Mouse (Mus musculus): ENCODE results near the gene Tmprss5. TPM values are rescaled to one million over a fixed set of nuclear protein-coding genes. Genes with fewer than 3 reads are reported as not detected.

Gene Tmprss5
- total RNA-seq (2015; ENCODE audit: low replicate concordance) (not detected in 2 replicates), total RNA-seq (2017; ENCODE audit: low replicate concordance) (0.42 TPM in 1 of 2 replicates, not detected in the other)

DNA sequence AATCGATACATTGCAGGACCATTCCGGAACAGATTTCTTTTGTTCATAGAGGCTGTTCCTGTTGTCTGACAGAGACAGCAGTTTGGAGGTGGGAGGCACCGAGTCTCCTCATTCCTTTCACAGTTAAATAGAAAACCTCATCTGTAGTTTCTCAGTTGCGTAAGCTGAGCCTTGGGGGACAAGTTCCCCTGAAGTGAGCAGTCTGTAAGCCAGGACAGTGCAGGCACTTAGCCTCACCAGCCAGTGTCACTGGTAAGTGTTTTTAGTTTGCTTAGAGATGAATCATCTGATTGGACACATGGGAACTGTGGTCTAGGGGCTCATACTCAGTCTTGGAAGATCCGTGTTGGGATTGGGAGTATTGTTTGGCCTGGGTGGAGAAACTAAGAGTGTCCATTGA, at the start of gene Tmprss5:
Tmprss5 (plus strand) TSS at position 154 of the 400 bp plus-strand sequence.
- ATAC-seq (replicated peaks; ENCODE audit: low FRiP score, poor library complexity, severe bottlenecking) = no peak

DNA sequence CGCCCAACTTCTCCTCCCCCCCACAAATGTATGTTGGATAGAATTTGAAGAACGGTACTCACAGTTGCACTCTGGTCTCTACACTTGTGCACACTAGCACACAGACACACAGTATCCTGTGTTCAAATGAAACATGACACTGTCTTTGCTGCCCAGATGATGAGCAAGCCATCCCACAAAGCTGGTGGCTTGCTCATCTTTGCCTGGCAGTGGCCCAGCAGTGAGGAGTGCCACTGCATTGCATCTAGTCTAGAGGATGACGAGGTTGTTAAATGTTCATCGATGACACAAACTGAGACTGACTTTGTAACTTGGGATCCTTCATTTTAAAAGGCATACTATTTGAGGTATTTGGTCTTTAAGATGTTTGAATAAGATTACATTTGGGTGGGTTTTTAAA, 46.3 kb upstream of the Tmprss5 start:
- ATAC-seq (replicated peaks; ENCODE audit: low FRiP score, poor library complexity, severe bottlenecking) = no peak

DNA sequence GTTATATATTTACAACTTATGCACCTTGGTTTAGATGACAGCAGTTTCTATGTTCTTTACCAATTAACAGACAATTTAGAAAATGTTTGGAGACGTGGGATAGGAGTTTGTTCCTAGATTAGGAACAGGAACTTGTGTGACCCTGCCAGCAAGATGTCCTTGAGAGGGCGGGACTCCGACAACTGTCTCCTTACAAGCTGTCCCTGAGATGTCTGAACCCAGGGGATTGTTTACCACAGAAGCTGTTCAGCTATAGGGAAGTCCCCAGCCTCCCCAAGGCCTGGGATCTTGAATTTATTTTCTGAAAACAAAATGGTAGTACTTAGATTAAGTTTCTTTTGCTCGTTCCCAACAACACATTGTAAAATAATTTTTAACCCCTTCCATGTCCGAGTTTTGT, 30.2 kb upstream of the Tmprss5 start:
- ATAC-seq (replicated peaks; ENCODE audit: low FRiP score, poor library complexity, severe bottlenecking) = no peak

DNA sequence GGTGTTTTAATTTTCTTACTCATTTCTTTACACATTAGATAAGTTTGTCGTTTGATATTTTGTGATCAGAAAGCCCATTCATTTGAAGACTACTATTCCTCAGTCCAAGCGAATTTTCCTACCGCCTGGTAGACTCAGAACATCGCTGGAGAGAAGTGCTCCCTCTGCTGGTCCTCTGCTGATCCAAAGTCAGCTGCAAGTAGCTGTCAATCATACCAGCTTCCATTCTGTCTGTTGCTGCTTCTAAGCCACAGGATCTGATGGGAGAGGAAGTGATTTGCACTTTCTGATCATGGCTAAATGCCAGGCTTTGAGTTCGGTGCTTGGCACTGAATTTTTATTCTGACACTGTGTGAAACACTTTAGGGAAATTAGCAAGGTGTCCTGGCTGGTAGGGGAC, 29.7 kb upstream of the Tmprss5 start:
- no peak for ATAC-seq (replicated peaks; ENCODE audit: low FRiP score, poor library complexity, severe bottlenecking)

DNA sequence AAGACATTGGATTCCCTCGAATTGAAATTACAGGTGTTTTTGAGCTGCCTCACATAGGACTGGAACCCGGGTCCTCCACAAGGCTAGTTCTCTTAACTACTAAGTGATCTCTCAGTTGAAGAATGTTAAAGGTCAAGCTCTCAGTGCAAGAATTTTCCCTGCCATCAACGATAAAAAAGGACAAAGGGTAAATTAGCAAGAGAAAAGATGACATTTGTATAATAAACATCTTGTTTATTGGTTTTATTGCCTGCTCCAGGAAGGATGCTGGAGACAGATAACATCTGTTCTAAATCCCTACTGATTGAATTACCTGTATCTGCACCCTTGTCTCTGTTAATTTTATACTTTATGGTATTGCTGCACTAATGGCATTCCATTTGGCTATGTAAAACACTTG, 27.0 kb upstream of the Tmprss5 start:
- no peak for ATAC-seq (replicated peaks; ENCODE audit: low FRiP score, poor library complexity, severe bottlenecking)

DNA sequence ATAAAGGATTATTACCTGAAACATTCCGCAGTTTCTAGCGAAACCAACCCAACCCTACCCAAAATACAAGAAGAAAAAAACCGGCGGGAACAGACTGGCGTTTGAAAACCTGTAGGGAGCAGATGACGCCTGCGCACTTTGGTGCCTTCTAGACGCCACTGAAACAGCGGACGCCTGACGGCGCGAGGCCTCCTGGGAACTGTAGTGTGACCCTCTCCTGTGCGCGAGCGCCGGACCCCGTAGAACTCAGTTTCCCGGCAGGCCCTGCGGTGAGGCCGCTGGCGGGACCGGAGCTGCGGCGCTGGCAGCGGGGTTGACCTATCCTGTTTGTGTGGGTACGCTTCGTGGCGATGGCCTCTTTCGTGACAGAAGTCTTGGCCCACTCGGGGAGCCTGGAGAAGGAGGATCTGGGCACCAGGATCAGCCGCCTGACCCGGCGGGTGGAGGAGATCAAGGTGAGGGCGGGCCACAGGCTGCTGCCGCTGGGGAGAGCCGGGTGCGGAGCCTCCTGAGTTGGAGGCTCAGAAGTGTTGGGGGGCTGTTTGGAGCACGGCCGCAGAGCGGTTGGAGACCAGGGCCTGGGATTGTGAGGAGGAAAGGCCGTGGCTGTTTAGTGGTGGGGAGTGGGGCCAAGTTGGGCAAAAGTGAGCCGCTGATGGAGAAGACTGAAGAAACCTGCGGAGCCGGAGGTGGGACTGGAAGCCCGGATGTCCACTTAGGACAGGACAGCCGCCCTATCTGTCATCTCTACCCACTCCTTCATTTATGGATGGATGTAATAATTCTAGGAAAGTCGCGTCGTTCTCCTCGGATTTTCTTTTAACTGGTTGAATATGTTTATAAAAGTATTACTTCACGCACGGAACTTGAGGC, 25.5 kb upstream of the Tmprss5 start, which contains the start of gene Zw10:
Zw10 (plus strand) TSS at position 281 of the 873 bp plus-strand sequence.
- peak; percentile 97 for ATAC-seq (replicated peaks; ENCODE audit: low FRiP score, poor library complexity, severe bottlenecking)

DNA sequence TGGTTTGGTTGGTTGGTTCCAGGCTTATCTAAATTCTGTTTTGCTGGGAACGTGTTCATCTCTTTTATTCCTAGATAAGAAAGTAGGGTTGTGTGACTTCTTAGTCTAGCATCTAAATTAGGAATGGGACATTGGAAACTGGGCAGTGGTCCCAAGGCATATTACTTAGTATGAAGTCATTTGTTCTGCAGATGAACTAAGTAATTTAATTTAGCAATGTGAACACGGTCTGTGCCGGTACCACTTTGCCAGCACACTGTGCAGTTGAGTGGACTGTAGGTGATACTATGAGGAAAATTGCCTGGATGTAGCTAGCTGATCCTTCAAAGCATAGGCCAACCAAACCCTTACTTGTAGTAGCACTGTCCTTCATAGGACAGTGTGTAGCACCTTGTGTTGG, 4.2 kb upstream of the Tmprss5 start:
- no peak for ATAC-seq (replicated peaks; ENCODE audit: low FRiP score, poor library complexity, severe bottlenecking)

DNA sequence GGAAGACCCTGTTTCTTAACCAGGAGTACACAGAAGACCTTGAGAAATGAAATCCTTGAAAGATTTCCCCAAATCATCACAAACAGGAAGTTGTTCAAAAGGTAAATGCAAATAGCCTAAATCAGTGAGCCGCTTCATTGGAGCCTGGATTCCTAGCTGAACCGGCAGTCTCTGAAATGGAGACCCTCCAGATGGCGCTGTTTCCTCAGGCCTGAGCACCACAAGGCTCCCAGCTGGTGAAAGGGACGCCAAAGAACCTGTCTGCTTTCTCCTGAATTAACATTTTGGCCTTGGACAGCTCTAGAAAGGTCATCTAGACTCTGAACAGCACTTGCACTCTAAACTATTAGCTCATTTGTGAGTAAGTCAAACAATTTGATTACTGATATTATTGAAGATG, 501 bp downstream of the Tmprss5 start:
- ATAC-seq (replicated peaks; ENCODE audit: low FRiP score, poor library complexity, severe bottlenecking) = no peak

DNA sequence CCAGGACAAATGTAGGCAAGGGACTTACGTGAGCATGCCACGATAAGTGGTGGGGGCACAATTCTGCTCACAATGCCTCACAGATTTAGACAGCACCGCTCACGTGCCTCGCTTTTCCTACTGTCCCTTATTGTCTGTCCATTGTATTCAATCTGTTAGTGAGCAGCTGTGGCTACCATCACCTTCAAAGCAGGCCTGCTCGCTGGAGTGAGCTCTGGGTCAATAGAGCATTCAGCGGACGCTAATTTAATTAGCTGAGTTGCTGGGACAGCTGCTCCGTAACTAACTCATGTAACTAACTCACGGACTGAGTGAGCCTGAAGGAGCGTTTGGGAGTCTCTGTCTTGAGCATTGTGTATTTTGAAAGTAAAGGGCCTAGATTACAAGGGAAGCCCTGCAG, 6.3 kb downstream of the Tmprss5 start:
- no peak for ATAC-seq (replicated peaks; ENCODE audit: low FRiP score, poor library complexity, severe bottlenecking)

DNA sequence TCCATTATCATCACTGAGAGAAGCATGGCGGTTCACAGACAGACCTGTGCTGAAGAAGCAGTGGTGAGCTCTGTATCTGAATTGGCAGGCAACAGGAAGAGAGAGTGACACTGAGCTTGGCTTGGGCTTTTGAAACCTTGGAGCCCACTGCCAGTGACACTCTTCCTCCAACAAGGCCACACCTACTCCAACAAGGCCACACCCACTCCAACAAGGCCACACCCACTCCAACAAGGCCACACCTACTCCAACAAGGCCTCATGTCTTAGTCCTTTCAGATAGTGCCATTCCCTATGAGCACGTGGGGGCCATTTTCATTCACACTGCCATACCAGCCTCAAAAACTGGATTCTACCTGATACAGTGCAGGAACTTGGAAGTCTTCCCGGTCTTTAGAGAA, 17.8 kb downstream of the Tmprss5 start:
- ATAC-seq (replicated peaks; ENCODE audit: low FRiP score, poor library complexity, severe bottlenecking) = no peak

DNA sequence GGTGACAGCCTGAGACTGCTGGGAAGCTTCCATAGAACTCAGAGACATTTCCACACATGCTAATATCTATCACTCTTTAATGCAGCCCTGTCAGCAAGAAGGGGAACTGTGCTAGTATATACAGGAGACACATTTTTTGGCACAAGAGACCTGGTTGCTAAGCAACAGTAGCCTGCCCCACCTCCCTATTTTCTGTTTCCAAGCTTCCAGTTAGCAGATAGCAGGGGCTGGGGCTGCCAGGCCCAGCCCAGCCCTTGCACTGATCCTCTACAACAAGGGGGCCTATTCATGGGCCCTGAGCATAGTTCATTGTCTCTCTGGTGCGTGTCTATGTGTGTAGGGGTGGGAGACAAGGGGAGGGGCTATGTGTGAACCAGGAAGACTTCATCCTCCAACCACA, 21.3 kb downstream of the Tmprss5 start:
- no peak for ATAC-seq (replicated peaks; ENCODE audit: low FRiP score, poor library complexity, severe bottlenecking)

DNA sequence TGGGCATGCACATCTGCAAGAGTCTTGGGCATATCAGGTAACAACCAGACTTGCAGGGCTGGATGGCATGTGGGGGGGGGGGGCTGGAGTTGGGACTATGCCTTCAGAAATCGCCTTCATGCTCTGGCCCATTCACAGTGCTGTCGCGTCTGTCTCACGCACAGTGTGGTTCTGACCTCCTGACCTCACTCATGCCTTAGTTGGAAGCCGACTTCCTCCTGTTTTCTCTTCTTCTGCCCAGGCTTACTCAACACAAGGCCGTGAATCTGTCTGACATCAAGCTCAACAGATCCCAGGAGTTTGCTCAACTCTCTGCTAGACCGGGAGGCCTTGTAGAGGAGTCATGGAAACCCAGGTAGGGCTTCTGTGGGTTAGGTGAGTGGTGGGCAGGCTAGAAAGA, 28.0 kb downstream of the Tmprss5 start:
- ATAC-seq (replicated peaks; ENCODE audit: low FRiP score, poor library complexity, severe bottlenecking) = no peak

DNA sequence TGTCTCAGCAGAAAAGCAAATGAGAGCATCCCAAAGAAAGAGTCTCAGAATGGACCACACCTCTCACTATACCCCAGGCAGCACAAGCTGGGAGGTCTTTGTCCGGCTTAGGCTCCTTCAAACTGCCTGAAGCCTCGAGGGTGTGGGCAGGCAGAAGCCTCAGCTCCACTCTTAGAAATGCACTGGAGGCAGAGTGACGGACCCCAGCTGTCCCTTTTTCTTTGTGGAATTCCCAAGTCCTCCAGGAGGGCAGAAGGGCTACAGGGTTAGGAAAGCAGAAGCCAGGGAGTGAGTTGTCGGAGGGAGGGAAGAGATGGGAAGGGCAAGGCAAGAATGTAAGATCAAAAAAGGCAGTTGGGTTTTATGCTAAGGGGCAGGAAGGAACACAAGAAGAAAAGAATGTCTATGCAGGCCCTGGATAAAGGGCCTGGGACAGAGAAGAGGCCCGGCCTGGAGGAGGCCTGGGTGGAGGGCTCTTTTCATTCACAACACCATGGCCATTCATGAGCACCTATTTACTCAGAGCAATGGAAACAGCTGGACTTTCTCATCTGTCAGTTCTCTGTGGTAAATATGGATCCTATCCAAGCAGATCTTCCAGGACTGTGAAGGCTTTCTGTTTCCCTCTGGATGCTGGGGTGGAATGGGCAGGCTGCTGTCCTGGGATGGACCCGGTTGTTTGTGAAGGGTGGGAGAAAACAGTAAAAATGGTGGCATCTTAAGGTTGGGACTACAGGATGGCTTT, 29.6 kb downstream of the Tmprss5 start:
- ATAC-seq (replicated peaks; ENCODE audit: low FRiP score, poor library complexity, severe bottlenecking) = no peak

DNA sequence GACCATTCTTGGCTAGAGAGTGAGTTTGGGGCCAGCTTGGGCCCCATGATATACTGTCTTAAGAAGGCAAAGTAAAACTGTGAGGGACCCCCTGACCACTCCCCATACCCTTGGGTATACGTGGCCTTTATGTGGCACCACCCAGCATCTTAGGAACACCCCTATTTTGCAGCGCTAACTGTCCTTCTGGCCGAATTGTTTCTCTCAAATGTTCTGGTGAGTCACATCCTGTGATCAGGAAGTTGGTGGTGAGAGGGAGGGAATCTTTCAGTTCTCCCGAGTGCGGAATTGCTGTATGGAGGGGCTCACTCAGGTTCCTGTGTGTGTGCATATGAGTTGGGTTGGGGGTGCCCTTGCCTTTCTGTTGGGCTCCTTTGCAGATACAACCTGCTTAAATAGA, 30.2 kb downstream of the Tmprss5 start:
- no peak for ATAC-seq (replicated peaks; ENCODE audit: low FRiP score, poor library complexity, severe bottlenecking)

DNA sequence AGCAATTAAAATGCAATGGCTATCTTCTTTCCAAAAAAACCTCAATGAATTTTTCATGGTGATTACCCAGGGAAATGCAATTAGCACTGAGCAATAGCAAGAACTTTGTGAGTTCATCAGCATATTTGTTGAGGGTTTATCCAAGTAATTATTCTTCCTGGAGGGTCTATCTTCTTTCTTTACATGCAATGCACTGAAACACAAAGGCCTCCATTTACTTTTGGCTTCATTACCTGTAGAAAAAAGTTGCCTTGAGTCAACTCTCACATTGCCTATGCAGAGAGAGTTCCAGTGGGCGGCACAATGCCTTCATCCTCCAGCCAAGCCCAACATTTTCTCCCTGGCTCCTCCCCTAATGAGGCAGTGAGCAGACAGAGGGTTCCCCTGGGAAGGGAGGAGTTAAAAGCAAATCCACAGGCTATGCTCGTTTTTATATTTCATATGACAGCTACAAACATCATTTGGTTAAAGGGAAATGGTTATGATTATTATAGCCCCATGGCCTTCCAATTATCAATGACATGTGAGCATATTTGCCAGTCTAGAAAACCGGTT, 37.3 kb downstream of the Tmprss5 start:
- no peak for ATAC-seq (replicated peaks; ENCODE audit: low FRiP score, poor library complexity, severe bottlenecking)

DNA sequence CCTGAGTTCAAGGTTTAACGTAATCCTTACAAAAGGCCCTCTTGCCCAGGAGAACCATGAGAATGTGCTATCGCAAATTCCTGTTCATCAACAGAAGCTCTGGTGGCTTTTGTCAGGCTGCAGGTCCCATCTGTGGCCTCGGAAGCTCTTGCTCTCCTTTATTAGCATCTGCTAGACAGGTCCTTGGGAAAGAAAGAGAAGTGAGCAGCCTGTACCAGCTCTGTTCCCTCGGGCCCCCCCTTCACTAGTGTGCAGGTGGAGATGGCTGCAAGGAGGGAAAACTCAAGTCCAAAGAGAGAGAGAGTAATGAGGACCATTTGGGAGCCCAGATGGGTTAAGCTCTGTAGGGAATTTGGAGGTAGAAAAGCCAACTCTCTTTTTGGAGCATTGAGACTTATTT, 38.7 kb downstream of the Tmprss5 start:
- ATAC-seq (replicated peaks; ENCODE audit: low FRiP score, poor library complexity, severe bottlenecking) = no peak

DNA sequence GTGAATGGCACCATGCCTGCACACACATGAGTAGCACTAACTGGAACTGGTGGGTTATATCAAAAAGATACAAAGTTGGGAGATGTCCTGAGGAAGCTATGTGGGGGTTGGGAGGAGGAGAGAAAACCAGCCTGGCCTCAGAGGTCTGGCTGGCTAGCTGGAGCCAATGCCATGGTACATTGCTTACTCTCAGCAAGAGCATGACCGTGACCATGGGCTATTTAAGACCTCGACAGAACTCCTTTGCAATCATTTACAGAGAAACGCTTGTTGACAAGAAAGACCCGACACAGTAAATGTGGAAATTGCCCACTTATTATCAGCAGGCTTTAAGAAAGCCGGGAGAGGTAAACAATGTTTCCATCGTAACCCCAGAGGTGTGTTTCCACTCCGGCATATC, 44.6 kb downstream of the Tmprss5 start:
- no peak for ATAC-seq (replicated peaks; ENCODE audit: low FRiP score, poor library complexity, severe bottlenecking)

DNA sequence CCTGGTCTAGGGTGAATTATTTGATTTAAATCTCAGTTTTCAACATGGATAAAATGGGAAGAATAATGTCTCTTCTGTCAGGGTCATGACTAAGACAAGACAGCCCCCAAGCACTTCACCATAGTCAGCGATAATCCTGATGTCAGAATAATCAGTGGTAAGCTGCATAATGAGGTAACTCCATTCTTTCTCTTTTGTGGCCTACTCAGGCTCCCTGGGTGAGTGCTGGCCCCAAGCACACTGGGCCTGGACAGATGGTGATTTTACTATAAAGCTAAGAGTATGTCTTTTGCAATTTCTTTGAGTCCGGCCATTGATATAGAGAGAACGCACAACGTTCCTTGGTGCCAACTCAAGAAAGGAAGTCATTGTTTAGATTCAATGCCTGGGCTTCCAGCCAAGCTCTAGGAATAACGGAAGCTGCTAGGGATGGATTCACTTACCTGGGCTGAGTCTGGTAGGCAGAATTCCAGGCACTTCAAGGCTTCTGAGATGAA, 49.5 kb downstream of the Tmprss5 start:
- no peak for ATAC-seq (replicated peaks; ENCODE audit: low FRiP score, poor library complexity, severe bottlenecking)

DNA sequence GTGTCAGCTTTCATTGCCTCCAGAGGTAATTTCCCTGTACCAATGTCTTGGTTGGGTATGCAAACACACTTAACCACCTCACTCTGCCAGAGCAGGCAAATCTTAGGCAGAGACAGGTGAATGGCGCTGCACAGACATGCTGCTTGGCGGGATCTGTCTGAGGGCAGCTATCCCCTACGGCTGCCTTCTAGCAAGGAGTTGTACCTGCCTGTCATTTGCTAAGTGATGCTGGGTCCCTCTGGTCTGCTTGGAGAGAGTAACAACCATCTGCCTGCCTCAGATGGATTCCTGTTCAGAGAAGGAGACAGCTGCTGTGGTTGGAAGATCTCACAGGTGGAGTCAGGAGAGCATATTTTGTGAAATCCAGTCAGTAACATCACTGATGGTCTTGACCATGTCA, 62.8 kb downstream of the Tmprss5 start:
- no peak for ATAC-seq (replicated peaks; ENCODE audit: low FRiP score, poor library complexity, severe bottlenecking)

DNA sequence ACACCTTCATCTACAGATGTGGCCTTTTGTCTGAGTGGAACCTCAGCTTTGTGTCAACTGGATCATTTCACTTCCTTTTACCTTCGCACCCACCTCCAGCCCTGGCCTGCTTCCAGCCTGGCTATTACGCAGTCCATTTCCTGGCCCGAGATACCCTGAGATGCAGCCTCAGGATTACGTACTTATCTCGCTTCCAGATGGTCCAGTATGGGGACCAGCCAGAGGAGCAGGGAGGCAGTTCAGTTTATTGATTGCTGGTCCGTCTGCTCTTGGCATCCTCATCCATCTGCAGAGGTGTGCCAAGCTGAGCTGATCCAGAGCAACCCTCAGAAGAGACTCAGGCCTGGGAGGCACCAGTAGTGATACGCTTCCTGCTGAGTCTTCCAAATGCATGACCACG, 64.7 kb downstream of the Tmprss5 start:
- ATAC-seq (replicated peaks; ENCODE audit: low FRiP score, poor library complexity, severe bottlenecking) = no peak

DNA sequence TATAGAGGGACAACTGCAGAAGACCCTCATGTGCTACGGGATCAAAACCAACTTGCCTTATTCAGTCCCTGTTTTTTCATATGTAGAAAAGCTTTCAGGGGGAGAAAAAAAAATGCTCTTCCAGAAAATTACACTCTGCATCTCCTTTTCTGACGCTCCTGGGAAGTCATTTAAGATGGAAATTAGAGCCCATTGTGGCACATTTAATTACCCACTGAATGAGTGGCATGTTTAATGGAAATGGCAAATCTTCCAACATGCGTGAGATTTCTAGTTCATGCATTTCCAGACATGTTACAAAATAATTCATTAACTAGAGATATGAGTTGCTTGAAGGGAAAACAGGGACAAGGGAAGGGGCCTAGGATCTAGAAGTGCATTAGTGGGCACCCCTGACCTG, 66.0 kb downstream of the Tmprss5 start:
- ATAC-seq (replicated peaks; ENCODE audit: low FRiP score, poor library complexity, severe bottlenecking) = no peak
